Mouse (Mus musculus) heart, adult 9 months (tissue): ENCODE data around the gene Gm21778.
"Not testable (repeated sequence)": the region's sequence is repeated elsewhere in the genome, so short reads cannot be mapped to it uniquely, and the experiment has no call there.

Experiments used
- DNase-seq, 2 experiments: peaks; one replicate each; pipeline ENCODE4 v3.0.0; 2022; ENCODE audit warnings: low spot score in 2 of 2

Gm21778 gene

GRCm38 (mm10) chrY:5942160-5942559 is at the start of gene Gm21778:
Gene Gm21778 (plus strand): TSS chrY:5942460.
- DNase-seq: not testable (repeated sequence)
